Mouse (Mus musculus) kidney, embryonic 14.5 days (tissue): ENCODE measurements around the gene Syn2. TPM values are rescaled to one million over a fixed set of nuclear protein-coding genes. Genes with fewer than 3 reads are reported as not detected.

Source experiments
- ATAC-seq: fragments of 200-750 bp; cut with Nextera tagmentation; 2 replicates; pipeline ENCODE4 v1.8.0; 2017; ENCODE audit warnings: moderate number of reproducible peaks, mild to moderate bottlenecking, moderate TSS enrichment, moderate library complexity; ENCODE audit not compliant: low FRiP score, low TSS enrichment
- H3K27ac ChIP-seq: fragments of 300-500 bp; sonication (generic); 2 replicates; pipeline ENCODE4 v1.5.1; 2014; ENCODE audit warnings: low read depth, mild to moderate bottlenecking, low read length, moderate library complexity, mixed read lengths
- H3K27me3 ChIP-seq: fragments of 300-500 bp; sonication (generic); 2 replicates; pipeline ENCODE4 v1.6.1; 2014; ENCODE audit warnings: mild to moderate bottlenecking, low read length; ENCODE audit not compliant: control insufficient read depth, insufficient read depth
- H3K36me3 ChIP-seq: fragments of 300-500 bp; sonication (generic); 2 replicates; pipeline ENCODE4 v1.6.1; 2014; ENCODE audit warnings: low read length, mixed read lengths; ENCODE audit not compliant: control insufficient read depth, insufficient read depth
- H3K4me1 ChIP-seq: fragments of 300-500 bp; sonication (generic); 2 replicates; pipeline ENCODE4 v1.6.1; 2014; ENCODE audit warnings: low read length, mixed read lengths; ENCODE audit not compliant: control insufficient read depth, insufficient read depth
- H3K4me2 ChIP-seq: fragments of 300-500 bp; sonication (generic); replicated peaks from 2 replicates; pipeline ENCODE4 v1.6.1; 2014; ENCODE audit warnings: low read depth, mild to moderate bottlenecking, low read length
- H3K4me3 ChIP-seq: fragments of 300-500 bp; sonication (generic); 2 replicates; pipeline ENCODE4 v1.5.1; 2014; ENCODE audit warnings: mild to moderate bottlenecking, low read length
- H3K9ac ChIP-seq: fragments of 300-500 bp; sonication (generic); 2 replicates; pipeline ENCODE4 v1.6.1; 2014; ENCODE audit warnings: low read depth, mild to moderate bottlenecking, low read length, moderate library complexity
- H3K9me3 ChIP-seq: fragments of 300-500 bp; sonication (generic); 2 replicates; pipeline ENCODE4 v1.6.1; 2016; ENCODE audit warnings: low read length; ENCODE audit not compliant: control insufficient read depth
- WGBS: fragments of 180-500 bp; shearing (Covaris S2); extraction: QIAGEN DNeasy Blood & Tissue Kit; methylation state at CpG from one replicate; pipeline ENCODE4 v1.1.7; 2014; 5-methylcytosine and 5-hydroxymethylcytosine counted together
- polyA plus RNA-seq: library from polyadenylated mRNA; unstranded; fragments of >200 nt; fragmentation: Nextera tagmentation; extraction: Ambion mirVana; gene quantifications from 2 replicates; pipeline ENCODE4 v1.2.1, GENCODE M21; 2014

Syn2 gene
- polyA plus RNA-seq, 1 experiment from 2014 or later, result 0.89 TPM

GRCm38 (mm10) chr6:115313910-115314309 lies 179.2 kb downstream of the Syn2 start:
- no peak overlapping the region for H3K27ac ChIP-seq
- H3K27me3 ChIP-seq, result no peaks in the 10 kb centered on the region
- H3K4me1 ChIP-seq, result no peaks in the 10 kb centered on the region; the same call in 1 of the 2 replicates
- 29% methylated on average over 7 of the region's 7 CpGs for WGBS
- no peak for ATAC-seq
- H3K4me2 ChIP-seq, result no peak overlapping the region
- H3K9ac ChIP-seq, result no peak overlapping the region
- no peaks in the 10 kb centered on the region for H3K36me3 ChIP-seq
- no peaks in the 10 kb centered on the region for H3K9me3 ChIP-seq
- H3K4me3 ChIP-seq, result no peak overlapping the region

GRCm38 (mm10) chr6:115315770-115316169 lies 181.1 kb downstream of the Syn2 start:
- H3K27ac ChIP-seq, result no peak overlapping the region

GRCm38 (mm10) chr6:115316811-115317221 lies 182.1 kb downstream of the Syn2 start:
- Histone ChIP-seq H3K4me1 (no peaks in the 10 kb centered on the region; the same call in 1 of the 2 replicates), H3K4me2 (no peak overlapping the region), H3K27me3 (no peaks in the 10 kb centered on the region), H3K4me3 (no peak overlapping the region), H3K9me3 (no peaks in the 10 kb centered on the region), H3K36me3 (no peaks in the 10 kb centered on the region), H3K27ac (no peak overlapping the region), H3K9ac (no peak overlapping the region)
- ATAC-seq, result no peak
- 76% methylated on average over 11 of the region's 11 CpGs for WGBS

More at GRCm38 (mm10) chr6:115315770-115316169, 181.1 kb downstream of the Syn2 start:
- H3K4me3 ChIP-seq, result no peak overlapping the region
- ATAC-seq, result no peak
- H3K36me3 ChIP-seq, result no peaks in the 10 kb centered on the region
- no peaks in the 10 kb centered on the region for H3K27me3 ChIP-seq
- no peaks in the 10 kb centered on the region; the same call in 1 of the 2 replicates for H3K4me1 ChIP-seq
- H3K9ac ChIP-seq, result no peak overlapping the region
- 83% methylated on average over 4 of the region's 4 CpGs for WGBS
- H3K4me2 ChIP-seq, result no peak overlapping the region
- no peaks in the 10 kb centered on the region for H3K9me3 ChIP-seq

- Histone ChIP-seq H3K9ac (no peak overlapping the region), H3K27me3 (no peaks in the 10 kb centered on the region), H3K4me3 (no peak overlapping the region), H3K4me1 (no peaks in the 10 kb centered on the region; the same call in 1 of the 2 replicates), H3K4me2 (no peak overlapping the region), H3K9me3 (no peaks in the 10 kb centered on the region), H3K36me3 (no peaks in the 10 kb centered on the region), H3K27ac (no peak overlapping the region)
- no peak for ATAC-seq
- WGBS, result 84% methylated on average over 6 of the region's 6 CpGs
Measured at GRCm38 (mm10) chr6:115318811-115319210, 184.1 kb downstream of the Syn2 start.

- no peak overlapping the region for H3K4me2 ChIP-seq
- no peak for ATAC-seq
Measured at GRCm38 (mm10) chr6:115319686-115320085, 185.0 kb downstream of the Syn2 start.

GRCm38 (mm10) chr6:115320927-115321714 lies 186.4 kb downstream of the Syn2 start:
- no peak overlapping the region for H3K4me2 ChIP-seq
- no peaks in the 10 kb centered on the region; the same call in 1 of the 2 replicates for H3K4me1 ChIP-seq
- no peaks in the 10 kb centered on the region for H3K36me3 ChIP-seq
- no peaks in the 10 kb centered on the region for H3K9me3 ChIP-seq
- 79% methylated on average over 8 of the region's 8 CpGs for WGBS
- H3K4me3 ChIP-seq, result no peak overlapping the region
- no peak overlapping the region for H3K27ac ChIP-seq
- H3K27me3 ChIP-seq, result no peaks in the 10 kb centered on the region
- no peak for ATAC-seq
- no peak overlapping the region for H3K9ac ChIP-seq

More at GRCm38 (mm10) chr6:115319686-115320085, 185.0 kb downstream of the Syn2 start:
- Histone ChIP-seq H3K9ac (no peak overlapping the region), H3K4me1 (no peaks in the 10 kb centered on the region; the same call in 1 of the 2 replicates), H3K27me3 (no peaks in the 10 kb centered on the region), H3K4me3 (no peak overlapping the region), H3K9me3 (no peaks in the 10 kb centered on the region), H3K27ac (no peak overlapping the region), H3K36me3 (no peaks in the 10 kb centered on the region)
- 92% methylated on average over 4 of the region's 4 CpGs for WGBS

- no peak overlapping the region for H3K9ac ChIP-seq
- no peaks in the 10 kb centered on the region for H3K36me3 ChIP-seq
- H3K9me3 ChIP-seq, result no peaks in the 10 kb centered on the region
- no peak overlapping the region for H3K27ac ChIP-seq
- no peak for ATAC-seq
- 53% methylated on average over 6 of the region's 6 CpGs for WGBS
- H3K4me2 ChIP-seq, result no peak overlapping the region
- H3K27me3 ChIP-seq, result no peaks in the 10 kb centered on the region
- no peak overlapping the region for H3K4me3 ChIP-seq
- no peaks in the 10 kb centered on the region; the same call in 1 of the 2 replicates for H3K4me1 ChIP-seq
Measured at GRCm38 (mm10) chr6:115321883-115322351, 187.2 kb downstream of the Syn2 start.

GRCm38 (mm10) chr6:115322956-115323355 lies 188.3 kb downstream of the Syn2 start:
- Histone ChIP-seq H3K9me3 (peaks cover 3% of the 10 kb centered on the region; the same call in 1 of the 2 replicates), H3K4me2 (no peak overlapping the region), H3K4me1 (no peaks in the 10 kb centered on the region), H3K36me3 (no peaks in the 10 kb centered on the region), H3K27ac (no peak overlapping the region), H3K27me3 (no peaks in the 10 kb centered on the region), H3K4me3 (no peak overlapping the region), H3K9ac (no peak overlapping the region)
- ATAC-seq, result no peak
- WGBS, result 71% methylated on average over 5 of the region's 5 CpGs

GRCm38 (mm10) chr6:115330964-115331363 lies 196.3 kb downstream of the Syn2 start:
- peaks cover 4% of the 10 kb centered on the region; the same call in 1 of the 2 replicates for H3K9me3 ChIP-seq
- H3K36me3 ChIP-seq, result no peaks in the 10 kb centered on the region
- H3K4me2 ChIP-seq, result no peak overlapping the region
- no peak overlapping the region for H3K9ac ChIP-seq
- no peak overlapping the region for H3K27ac ChIP-seq
- no peak overlapping the region for H3K4me3 ChIP-seq
- ATAC-seq, result no peak
- H3K4me1 ChIP-seq, result no peaks in the 10 kb centered on the region
- no peaks in the 10 kb centered on the region for H3K27me3 ChIP-seq
